Mouse (Mus musculus): Measurements from ENCODE around the gene Pard3b. TPM values are rescaled to one million over a fixed set of nuclear protein-coding genes. Genes with fewer than 3 reads are reported as not detected.

Gene Pard3b
- total RNA-seq, 2 experiments from 2014 or later, result 4.2 to 7.4 TPM

DNA sequence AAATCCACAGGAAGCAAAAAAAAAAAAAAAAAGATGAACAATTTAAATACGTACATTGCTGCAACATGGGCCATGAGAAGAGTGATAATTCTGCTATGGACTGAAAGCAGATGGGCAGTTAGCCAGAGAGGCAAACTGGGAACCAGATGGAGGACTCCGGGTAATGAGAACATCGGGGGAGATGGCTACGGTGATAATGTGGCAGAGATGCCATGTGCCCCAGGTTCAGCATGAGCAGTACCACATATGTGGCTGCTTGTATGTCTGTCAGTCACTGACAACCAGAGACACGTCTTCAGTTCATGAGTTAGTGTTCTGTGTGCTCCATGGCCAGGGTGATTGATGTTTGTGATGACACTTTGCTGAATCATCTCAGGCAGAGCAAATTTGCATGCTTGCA, 157.7 kb downstream of the Pard3b start:
- Histone ChIP-seq H3K4me3 (no peak overlapping the region), H3K27ac (no peak overlapping the region)
- intact Hi-C loops (cut with DNase I), result no loop called here
- no peak for TF ChIP-seq CTCF (IDR thresholded peaks at IDR 0.05)
- no peak for DNase-seq

DNA sequence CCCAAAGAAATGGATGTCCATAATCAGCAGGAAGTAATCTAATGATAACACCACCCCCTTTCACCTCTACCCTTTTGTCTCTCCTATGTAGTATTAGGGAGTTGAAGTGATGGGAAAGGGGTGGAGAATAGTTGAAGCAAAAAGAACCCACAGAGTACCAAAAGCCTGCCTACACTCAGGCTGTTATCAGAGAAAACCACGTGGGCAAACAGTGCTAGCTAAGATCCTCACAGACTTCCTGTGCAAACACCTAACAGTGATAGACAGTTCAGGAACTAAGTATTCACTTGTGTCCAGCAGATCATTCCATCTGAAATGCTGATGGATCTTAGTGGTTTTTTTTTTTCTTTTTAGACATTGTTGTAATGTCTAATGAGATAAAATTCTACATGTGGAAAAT, 181.6 kb downstream of the Pard3b start:
- TF ChIP-seq CTCF (IDR thresholded peaks at IDR 0.05), result no peak
- DNase-seq, result no peak
- Histone ChIP-seq H3K27ac (no peak overlapping the region), H3K4me3 (no peak overlapping the region)
- intact Hi-C loops (cut with DNase I), result no loop called here

GRCm38 (mm10) chr1:61825560-61826191, 187.1 kb downstream of the Pard3b start:
- no peak for DNase-seq
- intact Hi-C loops (cut with DNase I), result no loop called here
- TF ChIP-seq CTCF (IDR thresholded peaks at IDR 0.05), result no peak
- no peak overlapping the region for H3K27ac ChIP-seq
- no peak overlapping the region for H3K4me3 ChIP-seq

DNA sequence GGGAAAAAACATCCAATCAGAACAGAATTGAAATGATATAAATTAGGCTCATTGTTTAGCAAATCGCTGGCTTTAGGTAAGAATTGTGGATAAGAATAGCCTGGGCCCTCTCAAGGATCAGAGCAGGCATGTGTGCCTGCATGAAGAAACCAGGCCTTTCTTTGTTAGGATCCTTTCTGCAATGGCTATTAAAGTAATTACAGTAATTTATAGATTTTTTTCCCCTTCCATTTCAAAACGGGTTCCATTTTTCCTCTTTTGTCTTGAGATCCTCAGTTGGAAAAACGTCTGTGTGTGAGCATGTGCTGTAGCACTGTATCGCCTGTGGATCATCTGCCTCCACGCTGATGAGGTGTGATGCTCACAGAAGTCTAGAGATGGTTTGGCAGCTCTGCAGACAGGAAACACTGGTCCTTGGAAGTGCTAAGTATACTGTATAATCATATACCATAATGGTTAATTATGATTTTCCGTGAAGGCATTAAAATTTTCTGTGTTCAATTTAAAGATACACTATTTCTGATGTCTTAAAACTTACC, 198.5 kb downstream of the Pard3b start:
- intact Hi-C loops (cut with DNase I), result no loop called here
- H3K4me3 ChIP-seq, result no peak overlapping the region
- no peak for TF ChIP-seq CTCF (IDR thresholded peaks at IDR 0.05)
- no peak for DNase-seq
- H3K27ac ChIP-seq, result no peak overlapping the region

DNA sequence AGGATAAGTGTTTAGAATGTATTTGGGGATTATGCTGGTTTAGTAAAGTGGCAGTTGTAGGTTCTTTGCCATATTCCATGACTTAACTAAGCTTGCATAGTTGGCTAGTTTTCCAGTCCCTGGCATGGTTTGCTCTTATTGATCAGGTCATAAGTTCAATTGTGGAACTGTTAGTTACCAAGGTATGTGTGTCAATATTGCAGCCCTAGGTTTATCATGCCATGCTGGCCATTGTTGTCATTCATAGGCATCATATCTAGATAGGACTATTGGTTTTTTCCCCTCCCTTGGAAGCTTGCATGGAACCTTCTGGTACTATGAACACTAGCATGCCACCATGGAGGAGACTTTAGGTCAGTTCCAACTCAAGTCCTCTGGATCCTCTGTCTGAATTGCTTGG, 208.0 kb downstream of the Pard3b start:
- TF ChIP-seq CTCF (IDR thresholded peaks at IDR 0.05), result no peak
- Histone ChIP-seq H3K4me3 (no peak overlapping the region), H3K27ac (no peak overlapping the region)
- intact Hi-C loops (cut with DNase I), result no loop called here
- no peak for DNase-seq

DNA sequence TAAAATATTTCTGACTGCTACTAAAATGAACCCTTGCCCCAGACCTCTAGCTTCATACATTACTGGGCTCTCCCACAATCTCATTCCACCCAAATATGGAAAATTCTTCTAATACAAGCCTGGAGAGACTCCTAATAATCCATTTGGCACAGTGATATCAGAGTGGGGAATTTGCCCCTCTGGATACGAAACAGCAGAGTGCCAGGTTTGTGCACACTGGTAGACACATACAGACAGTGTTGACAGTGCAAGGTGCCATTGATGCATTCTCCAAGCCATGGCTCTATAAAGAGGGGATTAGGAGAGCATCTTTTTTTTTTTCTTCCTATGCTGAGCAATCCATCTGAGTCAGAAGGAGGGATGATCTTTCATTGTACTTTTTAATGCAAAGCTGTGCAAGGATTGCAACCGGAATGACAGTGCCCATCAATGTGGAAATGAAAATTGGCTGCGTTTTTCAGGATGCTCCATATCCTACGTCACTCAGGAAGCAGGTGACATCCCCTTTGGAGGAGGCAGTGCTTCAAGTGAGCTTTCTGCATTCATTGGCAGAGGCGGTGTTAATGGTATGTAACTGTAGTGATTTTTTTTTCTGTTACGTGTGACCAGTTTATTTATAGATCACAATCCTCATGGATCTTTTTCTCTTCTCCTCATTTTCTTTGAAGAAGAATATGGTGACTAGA, 210.5 kb downstream of the Pard3b start:
- DNase-seq, result no peak
- intact Hi-C loops (cut with DNase I), result no loop called here
- H3K27ac ChIP-seq, result no peak overlapping the region
- no peak for TF ChIP-seq CTCF (IDR thresholded peaks at IDR 0.05)
- no peak overlapping the region for H3K4me3 ChIP-seq

- intact Hi-C loops (cut with DNase I), result no loop called here
- DNase-seq, result no peak
- TF ChIP-seq CTCF (IDR thresholded peaks at IDR 0.05), result no peak
- no peak overlapping the region for H3K27ac ChIP-seq
- H3K4me3 ChIP-seq, result no peak overlapping the region
These were observed 211.8 kb downstream of the Pard3b start for GRCm38 (mm10) chr1:61850471-61850870.

DNA sequence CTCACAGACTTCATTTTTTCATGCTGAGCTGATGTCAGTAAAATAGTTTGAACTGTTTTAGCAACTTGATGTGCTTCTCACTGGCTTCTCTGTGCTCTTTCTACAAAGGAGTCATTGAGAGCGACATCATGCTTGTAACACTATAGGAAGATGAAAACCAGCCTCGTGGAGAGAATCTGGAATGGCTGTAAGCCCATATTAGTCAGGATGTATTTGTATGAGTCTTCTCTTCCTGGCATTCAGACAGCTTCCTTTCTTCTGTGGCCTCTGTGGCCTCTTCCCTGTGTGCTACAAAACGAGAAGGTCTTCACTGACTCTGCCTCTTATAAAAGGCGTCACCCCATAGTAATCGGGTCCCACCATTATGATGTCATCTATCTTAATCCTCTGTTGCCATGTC, 212.6 kb downstream of the Pard3b start:
- intact Hi-C loops (cut with DNase I), result no loop called here
- no peak for DNase-seq
- Histone ChIP-seq H3K4me3 (no peak overlapping the region), H3K27ac (no peak overlapping the region)
- TF ChIP-seq CTCF (IDR thresholded peaks at IDR 0.05), result no peak

GRCm38 (mm10) chr1:61867286-61868082, 228.9 kb downstream of the Pard3b start:
- no peak for DNase-seq
- no peak for TF ChIP-seq CTCF (IDR thresholded peaks at IDR 0.05)
- intact Hi-C loops (cut with DNase I), result no loop called here
- Histone ChIP-seq H3K27ac (no peak overlapping the region), H3K4me3 (no peak overlapping the region)

DNA sequence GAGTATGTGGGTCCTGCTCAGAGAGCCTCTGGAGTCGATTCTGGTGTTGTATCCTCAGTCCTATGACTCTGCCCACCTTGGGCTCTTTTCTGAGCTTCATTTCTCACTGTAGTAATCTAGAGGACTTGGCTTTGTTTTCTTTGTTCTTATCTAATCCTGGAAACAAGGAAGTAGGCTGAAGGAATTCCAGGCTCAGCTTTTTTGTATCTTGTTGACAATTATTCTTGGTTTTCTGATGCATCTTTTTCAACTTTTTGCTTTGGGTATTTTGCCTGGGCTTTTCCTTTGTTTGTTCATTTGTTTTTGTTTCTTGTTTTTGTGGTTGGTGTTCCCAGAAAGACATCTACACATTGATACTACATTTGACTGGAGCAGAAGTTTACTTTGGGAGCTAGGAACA, 236.3 kb downstream of the Pard3b start:
- no peak overlapping the region for H3K4me3 ChIP-seq
- no peak for TF ChIP-seq CTCF (IDR thresholded peaks at IDR 0.05)
- no peak for DNase-seq
- H3K27ac ChIP-seq, result no peak overlapping the region
- intact Hi-C loops (cut with DNase I), result no loop called here

DNA sequence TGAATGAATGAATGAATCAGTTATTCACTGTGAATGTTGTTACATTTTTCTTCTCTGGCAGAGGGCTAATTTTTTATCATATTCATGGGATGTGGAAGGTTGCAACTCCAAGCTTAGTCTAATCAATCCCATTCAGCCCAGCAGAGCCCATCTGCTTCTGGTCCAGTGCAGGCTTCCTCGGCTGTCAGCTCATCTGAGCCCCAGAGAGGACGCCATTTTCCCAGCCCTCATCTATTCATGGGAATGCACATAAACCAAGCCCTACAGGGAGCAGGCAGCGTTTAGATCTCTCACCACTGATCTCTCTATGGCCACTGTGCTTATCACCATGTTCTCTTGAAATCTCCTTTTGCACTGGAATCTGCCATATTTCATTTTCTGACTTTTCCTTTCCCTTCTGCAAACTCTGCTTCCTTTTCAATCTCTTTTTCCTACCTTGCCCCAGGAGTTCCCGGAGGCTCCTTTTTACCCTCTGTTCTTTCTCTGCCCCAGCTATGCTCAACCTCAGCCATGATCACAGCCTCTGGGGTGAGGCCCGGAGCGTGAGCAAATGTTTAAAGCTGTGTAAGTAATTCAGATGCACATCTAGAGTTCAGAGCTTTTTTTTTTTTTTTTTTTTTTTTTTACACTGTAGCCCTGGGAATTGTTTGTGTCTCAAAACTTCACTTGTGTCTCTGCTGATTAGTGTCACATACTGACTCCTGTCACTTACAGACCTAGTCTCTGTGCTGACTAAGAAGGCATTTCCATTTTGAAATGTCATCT, 241.3 kb downstream of the Pard3b start:
- intact Hi-C loops (cut with DNase I), result no loop called here
- Histone ChIP-seq H3K27ac (no peak overlapping the region), H3K4me3 (no peak overlapping the region)
- no peak for DNase-seq
- no peak for TF ChIP-seq CTCF (IDR thresholded peaks at IDR 0.05)

DNA sequence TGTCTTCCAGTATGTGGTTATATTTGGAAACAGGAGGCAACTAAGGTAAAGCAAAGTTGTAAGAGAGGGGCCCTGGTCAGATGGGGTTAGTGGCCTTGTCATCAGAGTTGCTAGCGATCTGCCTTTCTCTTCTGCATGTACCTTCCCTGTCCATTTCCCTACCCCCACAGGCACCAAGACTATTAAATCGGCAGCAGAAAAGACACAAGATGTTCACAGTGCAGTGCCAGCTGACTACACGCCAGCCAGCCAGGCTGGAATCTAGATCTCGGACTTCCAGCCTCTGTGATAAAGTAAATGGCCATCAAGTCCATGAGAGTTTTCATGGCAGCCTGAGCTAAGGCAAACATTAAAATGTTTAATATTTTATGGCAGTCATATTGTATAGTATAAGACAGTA, 257.4 kb downstream of the Pard3b start:
- H3K27ac ChIP-seq, result no peak overlapping the region
- intact Hi-C loops (cut with DNase I), result no loop called here
- no peak overlapping the region for H3K4me3 ChIP-seq
- DNase-seq, result peak; percentile 43
- TF ChIP-seq CTCF (IDR thresholded peaks at IDR 0.05), result no peak
